Mouse (Mus musculus) testis, postnatal 10 days (tissue): ENCODE results near the gene Zfp811.
A peak's percentile ranks its signal among the peaks of the same experiment; 100 is the strongest.

Experiments
- DNase-seq: peaks from one replicate; pipeline ENCODE4 v3.0.0; 2021; ENCODE audit warnings: low spot score

The Zfp811 gene

GRCm38 (mm10) chr17:32753634-32754033 is 56.1 kb downstream of the Zfp811 start:
- peak; percentile 64 for DNase-seq

GRCm38 (mm10) chr17:32752813-32753360 is 56.8 kb downstream of the Zfp811 start:
- DNase-seq, result no peak

GRCm38 (mm10) chr17:32750611-32751010 is 59.1 kb downstream of the Zfp811 start:
- no peak for DNase-seq
